Mouse (Mus musculus) limb, embryonic 11.5 days (tissue): ENCODE results near the gene Cd38. TPM values are rescaled to one million over a fixed set of nuclear protein-coding genes. Genes with fewer than 3 reads are reported as not detected.

ENCODE experiments used
- polyA plus RNA-seq: library from polyadenylated mRNA; unstranded; fragments of >200 nt; fragmentation: Nextera tagmentation; extraction: Ambion mirVana; gene quantifications from 2 replicates; pipeline ENCODE4 v1.2.1, GENCODE M21; 2014

Cd38 gene
- polyA plus RNA-seq, 1 experiment from 2014 or later, result 13.8 TPM

Other genes starting within 250 kb of the Cd38 start
- 8.2 and 9.3 TPM in 2 replicates for gene Cc2d2a, start 206.2 kb upstream of the Cd38 start, polyA plus RNA-seq
- not detected in 2 replicates for gene Bst1, start 49.7 kb upstream of the Cd38 start, polyA plus RNA-seq
- gene Fbxl5, start 46.9 kb upstream of the Cd38 start, polyA plus RNA-seq, result 61.6 and 63.0 TPM in 2 replicates
- gene Gm7879, start 44.6 kb downstream of the Cd38 start, polyA plus RNA-seq, result 0.71 TPM in 1 of 2 replicates, not detected in the other
- 1.5 and 1.6 TPM in 2 replicates for gene Fgfbp1, start 113.2 kb downstream of the Cd38 start, polyA plus RNA-seq
- 123 and 124 TPM in 2 replicates for gene Prom1, start 233.5 kb downstream of the Cd38 start, polyA plus RNA-seq